Mouse (Mus musculus): ENCODE results near the gene Dhx35.

Dhx35 gene

GRCm38 (mm10) chr2:158898469-158899196, 104.0 kb downstream of the Dhx35 start:
- DNase-seq, result no peak

All from liver (tissue).